Mouse (Mus musculus) liver, adult 2 months (tissue): ENCODE data around the gene Zfand2b. TPM values are rescaled to one million over a fixed set of nuclear protein-coding genes. Genes with fewer than 3 reads are reported as not detected.

Experiments used
- DNase-seq: peaks from one replicate; pipeline ENCODE4 v3.0.0-alpha.2; 2011; ENCODE audit warnings: low read depth, low spot score; ENCODE audit errors: extremely low read depth
- H3K27ac ChIP-seq: fragments of 200-500 bp; replicated peaks from 2 replicates; pipeline ENCODE4 v1.5.1; 2012; ENCODE audit warnings: low read depth, mild to moderate bottlenecking, control low read depth, inconsistent platforms, low read length; ENCODE audit not compliant: insufficient read depth
- H3K27me3 ChIP-seq: fragments of 200-500 bp; 2 replicates; pipeline ENCODE4 v1.6.1; 2012; ENCODE audit warnings: mild to moderate bottlenecking, moderate library complexity, low read length, inconsistent platforms; ENCODE audit not compliant: control insufficient read depth, insufficient read depth
- H3K36me3 ChIP-seq: fragments of 200-500 bp; 2 replicates; pipeline ENCODE4 v1.6.1; 2012; ENCODE audit warnings: low read length, inconsistent platforms; ENCODE audit not compliant: control insufficient read depth, insufficient read depth
- H3K4me1 ChIP-seq: fragments of 200-500 bp; 2 replicates; pipeline ENCODE4 v1.6.1; 2011; ENCODE audit warnings: low read length; ENCODE audit not compliant: control insufficient read depth, insufficient read depth
- H3K4me3 ChIP-seq: fragments of 200-500 bp; 2 replicates; pipeline ENCODE4 v1.5.1; 2011; ENCODE audit warnings: low read depth, mild to moderate bottlenecking, control low read depth, low read length, moderate library complexity; ENCODE audit not compliant: insufficient read depth
- H3K79me2 ChIP-seq: fragments of 200-500 bp; 2 replicates; pipeline ENCODE4 v1.6.1; 2012; ENCODE audit warnings: inconsistent platforms, mild to moderate bottlenecking, low read length, moderate library complexity; ENCODE audit not compliant: control insufficient read depth, insufficient read depth
- H3K9ac ChIP-seq: fragments of 200-500 bp; 2 replicates; pipeline ENCODE4 v1.6.1; 2012; ENCODE audit warnings: low read depth, mild to moderate bottlenecking, control low read depth, inconsistent platforms, low read length
- CTCF ChIP-seq: fragments of 200-500 bp; IDR thresholded peaks from 2 replicates; pipeline ENCODE4 v1.5.1; 2011; ENCODE audit warnings: low read depth, low read length, control low read depth
- POLR2A ChIP-seq: fragments of 200-500 bp; IDR thresholded peaks from 2 replicates; pipeline ENCODE4 v1.6.1; 2011; ENCODE audit warnings: low read length, control low read depth; ENCODE audit not compliant: insufficient read depth; ENCODE audit errors: extremely low read depth
- WGBS: fragments of 180-500 bp; shearing (Covaris S2); methylation state at CpG from one replicate; pipeline ENCODE4 v1.1.7; 2018; 5-methylcytosine and 5-hydroxymethylcytosine counted together
- polyA plus RNA-seq: library from polyadenylated mRNA; depleted of rRNA; stranded (reverse); fragments of >200 nt; gene quantifications from 2 replicates; pipeline ENCODE4 v1.2.3, GENCODE M21; 2012
- total RNA-seq: library from RNA; depleted of rRNA; stranded (reverse); fragments of >200 nt; gene quantifications from 2 replicates; pipeline ENCODE4 v1.2.3, GENCODE M21; 2014

The Zfand2b gene
- total and polyA plus RNA-seq, 2 experiments, result 30.5 to 81.4 TPM

GRCm38 (mm10) chr1:75141486-75142190, 26.8 kb upstream of the Zfand2b start:
- Histone ChIP-seq H3K4me3 (peak overlapping the region; percentile 92), H3K36me3 (peaks cover 44% of the 10 kb centered on the region), H3K9ac (peak overlapping the region; percentile 95), H3K27me3 (no peaks in the 10 kb centered on the region), H3K27ac (peak overlapping the region; percentile 100), H3K4me1 (peaks cover 24% of the 10 kb centered on the region), H3K79me2 (peaks cover 15% of the 10 kb centered on the region; the same call in 1 of the 2 replicates)
- TF ChIP-seq CTCF (no peak), POLR2A (peak; percentile 63; the same call in 1 of the 2 replicates)
- WGBS, result under 1% methylated on average over 53 of the region's 53 CpGs
- DNase-seq, result peak; percentile 54

- Histone ChIP-seq H3K4me3 (peak within 1 kb of the TSS; percentile 92), H3K79me2 (peaks cover 15% of the 10 kb centered on the region; the same call in 1 of the 2 replicates), H3K9ac (peak within 1 kb of the TSS; percentile 96), H3K27ac (peak within 1 kb of the TSS; percentile 100), H3K36me3 (peaks cover 43% of the 10 kb centered on the region), H3K4me1 (peaks cover 30% of the 10 kb centered on the region), H3K27me3 (no peaks in the 10 kb centered on the region)
- TF ChIP-seq CTCF, result peak; percentile 63
- peak; percentile 77; the same call in 1 of the 2 replicates for TF ChIP-seq POLR2A
- peak; percentile 93 for DNase-seq
- under 1% methylated on average over 91 of the region's 91 CpGs for WGBS
Measured at GRCm38 (mm10) chr1:75142301-75143261, 25.9 kb upstream of the Zfand2b start, which contains the start of the genes Cnppd1 and Retreg2. Gene Cnppd1, minus strand, starts transcription at chr1:75142711. Gene Retreg2, plus strand, starts transcription at chr1:75142778.

GRCm38 (mm10) chr1:75145589-75145988, 22.9 kb upstream of the Zfand2b start:
- Histone ChIP-seq H3K9ac (no peak overlapping the region), H3K27ac (no peak overlapping the region), H3K27me3 (no peaks in the 10 kb centered on the region), H3K4me1 (peaks cover 38% of the 10 kb centered on the region), H3K36me3 (peaks cover 32% of the 10 kb centered on the region), H3K4me3 (no peak overlapping the region), H3K79me2 (peaks cover 15% of the 10 kb centered on the region; the same call in 1 of the 2 replicates)
- 97% methylated on average over 3 of the region's 3 CpGs for WGBS
- no peak for TF ChIP-seq POLR2A
- TF ChIP-seq CTCF, result no peak
- DNase-seq, result no peak

GRCm38 (mm10) chr1:75147411-75148135, 20.9 kb upstream of the Zfand2b start:
- Histone ChIP-seq H3K4me3 (no peak overlapping the region), H3K27me3 (no peaks in the 10 kb centered on the region), H3K4me1 (peaks cover 35% of the 10 kb centered on the region), H3K79me2 (peaks cover 15% of the 10 kb centered on the region; the same call in 1 of the 2 replicates), H3K9ac (peak overlapping the region; percentile 54), H3K27ac (peak overlapping the region; percentile 84), H3K36me3 (peaks cover 32% of the 10 kb centered on the region)
- DNase-seq, result peak; percentile 95
- 28% methylated on average over 7 of the region's 7 CpGs for WGBS
- TF ChIP-seq POLR2A, result no peak
- TF ChIP-seq CTCF, result no peak

GRCm38 (mm10) chr1:75148727-75149126, 19.7 kb upstream of the Zfand2b start:
- peaks cover 31% of the 10 kb centered on the region for H3K4me1 ChIP-seq
- H3K79me2 ChIP-seq, result peaks cover 10% of the 10 kb centered on the region; the same call in 1 of the 2 replicates
- peak overlapping the region; percentile 88 for H3K27ac ChIP-seq
- H3K4me3 ChIP-seq, result no peak overlapping the region
- 35% methylated on average over 4 of the region's 4 CpGs for WGBS
- TF ChIP-seq CTCF (no peak), POLR2A (no peak)
- no peaks in the 10 kb centered on the region for H3K27me3 ChIP-seq
- no peak overlapping the region for H3K9ac ChIP-seq
- peaks cover 32% of the 10 kb centered on the region for H3K36me3 ChIP-seq
- DNase-seq, result peak; percentile 99
